Mouse (Mus musculus) layer of hippocampus, postnatal 36 days (tissue): ENCODE results near the gene Tat. TPM values are rescaled to one million over a fixed set of nuclear protein-coding genes. Genes with fewer than 3 reads are reported as not detected.

Experiments used
- DNase-seq, 2 experiments: peaks; one replicate each; pipeline ENCODE4 v3.0.0; 2022
- total RNA-seq, 2 experiments: library from RNA; stranded (reverse); gene quantifications; 2 replicates each; pipeline ENCODE4 v1.2.3; 2021

Gene Tat
- total RNA-seq, result under 1 TPM in 1 of 2 experiments, not detected in 1; 0.32 TPM

- DNase-seq, result no peak
Measured at GRCm38 (mm10) chr8:109990224-109990623, at the start of gene Tat. Gene Tat (plus strand): TSS chr8:109990437.

- DNase-seq, result no peak
Measured at GRCm38 (mm10) chr8:109941606-109942360, 48.5 kb upstream of the Tat start.

- no peak for DNase-seq
Measured at GRCm38 (mm10) chr8:109945153-109945632, 45.0 kb upstream of the Tat start.

GRCm38 (mm10) chr8:109945694-109946093 lies 44.5 kb upstream of the Tat start:
- DNase-seq, result no peak

GRCm38 (mm10) chr8:109946272-109946671 lies 44.0 kb upstream of the Tat start:
- no peak for DNase-seq

GRCm38 (mm10) chr8:109947447-109948284 lies 42.6 kb upstream of the Tat start:
- DNase-seq, result no peak

GRCm38 (mm10) chr8:109948285-109948564 lies 42.0 kb upstream of the Tat start:
- no peak for DNase-seq

GRCm38 (mm10) chr8:109952171-109952570 lies 38.1 kb upstream of the Tat start:
- peak; percentile 27 to 32 for DNase-seq

- DNase-seq, result peak in 1 of 2 experiments; percentile 43
Measured at GRCm38 (mm10) chr8:109954486-109954948, 35.7 kb upstream of the Tat start.

- DNase-seq, result no peak
Measured at GRCm38 (mm10) chr8:109957167-109958028, 32.8 kb upstream of the Tat start.

GRCm38 (mm10) chr8:109958036-109958655 lies 32.1 kb upstream of the Tat start:
- no peak for DNase-seq

GRCm38 (mm10) chr8:109959112-109959511 lies 31.1 kb upstream of the Tat start:
- DNase-seq, result no peak

- no peak for DNase-seq
Measured at GRCm38 (mm10) chr8:109961693-109962367, 28.4 kb upstream of the Tat start, which contains the start of gene Marveld3. Gene Marveld3 (minus strand): TSS chr8:109962203.

GRCm38 (mm10) chr8:109962896-109963295 lies 27.3 kb upstream of the Tat start:
- DNase-seq, result no peak

GRCm38 (mm10) chr8:109963421-109963820 lies 26.8 kb upstream of the Tat start:
- no peak for DNase-seq

GRCm38 (mm10) chr8:109964106-109964505 lies 26.1 kb upstream of the Tat start:
- no peak for DNase-seq

- no peak for DNase-seq
Measured at GRCm38 (mm10) chr8:109968837-109969236, 21.4 kb upstream of the Tat start.

GRCm38 (mm10) chr8:109970323-109970722 lies 19.9 kb upstream of the Tat start:
- DNase-seq, result no peak

GRCm38 (mm10) chr8:109972901-109973300 lies 17.3 kb upstream of the Tat start:
- no peak for DNase-seq

- no peak for DNase-seq
Measured at GRCm38 (mm10) chr8:109979339-109979738, 10.9 kb upstream of the Tat start.

GRCm38 (mm10) chr8:109982386-109983105 lies 7.7 kb upstream of the Tat start:
- DNase-seq, result no peak
